Mouse (Mus musculus): ENCODE measurements around the gene Extl2. TPM values are rescaled to one million over a fixed set of nuclear protein-coding genes. Genes with fewer than 3 reads are reported as not detected.

Extl2 gene
- total RNA-seq, 2 experiments from 2014 or later, result 14.1 to 14.5 TPM

- intact Hi-C loops (cut with DNase I), result no loop called here
Observed at GRCm38 (mm10) chr3:116062141-116062540, 54.9 kb downstream of the Extl2 start.

GRCm38 (mm10) chr3:116072584-116072983 is 65.3 kb downstream of the Extl2 start:
- no peak for DNase-seq
- intact Hi-C loops (cut with DNase I), result no loop called here

More at GRCm38 (mm10) chr3:116062141-116062540, 54.9 kb downstream of the Extl2 start:
- no peak for DNase-seq

DNA sequence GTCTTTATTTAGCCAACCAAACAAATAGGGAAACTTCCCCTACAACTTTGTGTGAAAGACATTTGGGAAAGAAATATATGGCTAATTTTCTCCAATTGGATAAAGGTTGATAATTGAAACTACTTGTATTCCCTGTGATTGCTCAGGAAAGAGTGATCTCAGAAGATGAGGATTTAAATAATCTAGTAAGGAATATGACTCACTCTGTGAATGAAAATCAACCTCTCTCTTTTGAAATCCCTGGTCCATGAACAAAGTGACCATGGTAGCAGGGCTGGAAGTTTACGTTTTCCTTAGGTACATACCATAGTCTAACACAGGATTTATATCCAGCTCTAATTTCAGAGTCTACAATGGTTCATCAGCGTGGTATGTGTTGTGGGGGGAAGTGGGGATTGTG is 69.5 kb downstream of the Extl2 start:
- intact Hi-C loops (cut with DNase I), result no loop called here
- no peak for DNase-seq

- DNase-seq, result no peak
- intact Hi-C loops (cut with DNase I), result no loop called here
Observed at GRCm38 (mm10) chr3:116078490-116078889, 71.2 kb downstream of the Extl2 start.

Small RNA genes within 50 kb of the gene (microRNA-seq; reads per million reads assigned to microRNA genes)
- gene Mir669n (ENCODE audit: borderline number of aligned reads in 2 of 2), result 0 reads per million in 2 experiments

Other genes starting within 250 kb of the Extl2 start
- 1 to 10 TPM; 6.5 to 6.9 TPM for gene Dph5, start 119.6 kb upstream of the Extl2 start, total RNA-seq (2021)
- 10 to 100 TPM; 11.6 to 14.8 TPM for gene Slc30a7, start 56 bp upstream of the Extl2 start, total RNA-seq (2021)
- 10 to 100 TPM; 15.0 to 15.6 TPM for gene Vcam1, start 122.2 kb downstream of the Extl2 start, total RNA-seq (2021)
- under 1 TPM; 0.14 TPM for gene Gpr88, start 246.0 kb downstream of the Extl2 start, total RNA-seq (2021)